Mouse (Mus musculus): Measurements from ENCODE around the gene A630001G21Rik.

A630001G21Rik gene

GRCm38 (mm10) chr1:85732581-85732980, 45.9 kb downstream of the A630001G21Rik start:
- DNase-seq = no peak

GRCm38 (mm10) chr1:85730471-85730870, 48.0 kb downstream of the A630001G21Rik start:
- no peak for DNase-seq

- DNase-seq = peak; percentile 69
Measured at GRCm38 (mm10) chr1:85720220-85720893, 58.1 kb downstream of the A630001G21Rik start.

GRCm38 (mm10) chr1:85719049-85719448, 59.4 kb downstream of the A630001G21Rik start:
- no peak for DNase-seq

- peak; percentile 71 for DNase-seq
Measured at GRCm38 (mm10) chr1:85716447-85717027, 61.9 kb downstream of the A630001G21Rik start.

- DNase-seq = no peak
Measured at GRCm38 (mm10) chr1:85714501-85714900, 63.9 kb downstream of the A630001G21Rik start.

GRCm38 (mm10) chr1:85706754-85707153, 71.7 kb downstream of the A630001G21Rik start:
- no peak for DNase-seq

- DNase-seq = no peak
Measured at GRCm38 (mm10) chr1:85705552-85705951, 72.9 kb downstream of the A630001G21Rik start.

GRCm38 (mm10) chr1:85703245-85704186, 74.9 kb downstream of the A630001G21Rik start:
- peak; percentile 86 for DNase-seq

- no peak for DNase-seq
Measured at GRCm38 (mm10) chr1:85702531-85702930, 75.9 kb downstream of the A630001G21Rik start.

GRCm38 (mm10) chr1:85697721-85698493, 80.5 kb downstream of the A630001G21Rik start:
- DNase-seq = no peak

- no peak for DNase-seq
Measured at GRCm38 (mm10) chr1:85695646-85696045, 82.8 kb downstream of the A630001G21Rik start.

GRCm38 (mm10) chr1:85693280-85693679, 85.2 kb downstream of the A630001G21Rik start:
- DNase-seq = no peak

GRCm38 (mm10) chr1:85692281-85692680, 86.2 kb downstream of the A630001G21Rik start:
- DNase-seq = no peak

GRCm38 (mm10) chr1:85690544-85690943, 87.9 kb downstream of the A630001G21Rik start:
- no peak for DNase-seq

- DNase-seq = no peak
Measured at GRCm38 (mm10) chr1:85687346-85687745, 91.1 kb downstream of the A630001G21Rik start.

GRCm38 (mm10) chr1:85686666-85687065, 91.8 kb downstream of the A630001G21Rik start:
- no peak for DNase-seq

GRCm38 (mm10) chr1:85680226-85680625, 98.2 kb downstream of the A630001G21Rik start:
- DNase-seq = no peak
